Mouse (Mus musculus): Measurements from ENCODE around the gene Rfx8.

DNA sequence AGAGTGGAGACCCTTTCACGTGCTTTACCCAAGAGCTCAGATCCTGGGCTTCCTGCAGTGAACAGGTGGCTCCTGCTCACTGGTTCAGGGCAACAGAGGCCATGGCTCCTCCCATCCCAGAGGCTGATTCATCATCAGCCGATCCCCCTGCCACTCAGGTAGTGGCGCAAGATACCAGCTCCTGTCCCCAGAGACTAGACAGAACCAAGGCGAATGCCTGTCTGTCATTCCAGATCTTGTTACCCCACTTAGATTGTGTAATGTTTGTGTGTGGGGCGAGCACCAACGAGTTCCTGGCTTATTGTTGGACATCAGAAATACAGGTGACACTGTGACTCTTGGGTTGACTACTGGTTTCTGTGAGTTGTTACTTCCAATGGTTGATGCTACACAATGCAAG is 9.1 kb upstream of the Rfx8 start:
- TF ChIP-seq ZC3H11A (IDR thresholded peaks at IDR 0.05; ENCODE audit: low read depth, low read length) (no peak), EP300 (IDR thresholded peaks at IDR 0.05; ENCODE audit: low read length) (no peak), POLR2A (IDR thresholded peaks at IDR 0.05; ENCODE audit: low read depth, low read length) (no peak), CTCF (conservative IDR thresholded peaks at IDR 0.05 in 1 of 2, IDR thresholded peaks at IDR 0.05 in 1 of 2; ENCODE audit: low read depth in 2 of 2, low read length in 2 of 2) (no peak), MAZ (IDR thresholded peaks at IDR 0.05; ENCODE audit: low read depth, low read length) (no peak), CHD2 (IDR thresholded peaks at IDR 0.05; ENCODE audit: low read length) (no peak), HCFC1 (IDR thresholded peaks at IDR 0.05; ENCODE audit: low read depth, low read length) (no peak), NELFE (IDR thresholded peaks at IDR 0.05; ENCODE audit: low read depth, low read length) (no peak), CHD1 (IDR thresholded peaks at IDR 0.05; ENCODE audit: low read depth, low read length) (no peak)
